Mouse (Mus musculus) heart, postnatal 0 days (tissue): ENCODE data around the gene Nadk2. TPM values are rescaled to one million over a fixed set of nuclear protein-coding genes. Genes with fewer than 3 reads are reported as not detected.

Source experiments
- ATAC-seq: fragments of 200-750 bp; cut with Nextera tagmentation; 2 replicates; pipeline ENCODE4 v1.8.0; 2017; ENCODE audit warnings: low read depth, moderate number of reproducible peaks, moderate library complexity; ENCODE audit not compliant: insufficient read depth
- DNase-seq: peaks from one replicate; pipeline ENCODE4 v3.0.0-alpha.2; 2016; ENCODE audit warnings: low spot score
- H3K27ac ChIP-seq: fragments of 300-500 bp; sonication (generic); 2 replicates; pipeline ENCODE4 v1.5.1; 2014; ENCODE audit warnings: low read depth, mild to moderate bottlenecking
- H3K27me3 ChIP-seq: fragments of 300-500 bp; sonication (generic); 2 replicates; pipeline ENCODE4 v1.6.1; 2014; ENCODE audit warnings: low read length, mixed read lengths; ENCODE audit not compliant: control insufficient read depth, insufficient read depth
- H3K36me3 ChIP-seq: fragments of 300-500 bp; sonication (generic); replicated peaks from 2 replicates; pipeline ENCODE4 v1.6.1; 2014; ENCODE audit warnings: low read length, mixed read lengths; ENCODE audit not compliant: control insufficient read depth, insufficient read depth
- H3K4me1 ChIP-seq: fragments of 300-500 bp; sonication (generic); 2 replicates; pipeline ENCODE4 v1.6.1; 2014; ENCODE audit warnings: antibody characterized with exemption; ENCODE audit not compliant: control insufficient read depth, insufficient read depth
- H3K4me2 ChIP-seq: fragments of 300-500 bp; sonication (generic); 2 replicates; pipeline ENCODE4 v1.6.1; 2014; ENCODE audit warnings: low read depth, mild to moderate bottlenecking, low read length, moderate library complexity
- H3K4me3 ChIP-seq: fragments of 300-500 bp; sonication (generic); 2 replicates; pipeline ENCODE4 v1.5.1; 2014; ENCODE audit warnings: low read depth, low read length
- H3K9ac ChIP-seq: fragments of 300-500 bp; sonication (generic); replicated peaks from 2 replicates; pipeline ENCODE4 v1.6.1; 2014; ENCODE audit warnings: low read depth, low read length, mixed read lengths
- H3K9me3 ChIP-seq: fragments of 300-500 bp; sonication (generic); replicated peaks from 2 replicates; pipeline ENCODE4 v1.6.1; 2016; ENCODE audit warnings: low read length; ENCODE audit not compliant: control insufficient read depth
- CTCF ChIP-seq: IDR thresholded peaks from 2 replicates; pipeline ENCODE4 v1.5.1; 2016; ENCODE audit warnings: antibody characterized with exemption, control low read depth, low read depth
- EP300 ChIP-seq: IDR thresholded peaks from 2 replicates; pipeline ENCODE4 v1.6.1; 2016; ENCODE audit warnings: antibody characterized with exemption, low read depth
- WGBS: fragments of 180-500 bp; shearing (Covaris S2); extraction: QIAGEN DNeasy Blood & Tissue Kit; methylation state at CpG from one replicate; pipeline ENCODE4 v1.1.7; 2014; 5-methylcytosine and 5-hydroxymethylcytosine counted together
- polyA plus RNA-seq: library from polyadenylated mRNA; unstranded; fragments of >200 nt; fragmentation: Nextera tagmentation; extraction: Ambion mirVana; gene quantifications from 2 replicates; pipeline ENCODE4 v1.2.1, GENCODE M21; 2015
- total RNA-seq: library from RNA; depleted of rRNA; stranded (reverse); fragments of >200 nt; gene quantifications from 2 replicates; pipeline ENCODE4 v1.2.3, GENCODE M21; 2014; ENCODE audit warnings: low replicate concordance

The Nadk2 gene
- total and polyA plus RNA-seq, 2 experiments from 2014 or later: 33.8 to 41.6 TPM

- H3K36me3 ChIP-seq: peaks cover 42% of the 10 kb centered on the region
- peak overlapping the region; percentile 22; the same call in 1 of the 2 replicates for H3K4me2 ChIP-seq
- no peak overlapping the region for H3K4me3 ChIP-seq
- H3K27ac ChIP-seq: no peak overlapping the region
- no peaks in the 10 kb centered on the region for H3K27me3 ChIP-seq
- H3K9ac ChIP-seq: no peak overlapping the region
- no peaks in the 10 kb centered on the region for H3K9me3 ChIP-seq
- ATAC-seq: peak; percentile 75
- H3K4me1 ChIP-seq: no peaks in the 10 kb centered on the region; the same call in none of the 2 replicates
- WGBS: 13% methylated on average over 13 of the region's 13 CpGs
- no peak for DNase-seq
- TF ChIP-seq EP300: no peak
- no peak for TF ChIP-seq CTCF
Measured at GRCm38 (mm10) chr15:9094366-9094750, 23.3 kb downstream of the Nadk2 start.

GRCm38 (mm10) chr15:9096865-9097264 lies 25.8 kb downstream of the Nadk2 start:
- no peaks in the 10 kb centered on the region for H3K9me3 ChIP-seq
- H3K27ac ChIP-seq: no peak overlapping the region
- ATAC-seq (no peak), DNase-seq (no peak)
- TF ChIP-seq EP300 (no peak), CTCF (no peak)
- no peaks in the 10 kb centered on the region for H3K27me3 ChIP-seq
- no peak overlapping the region for H3K9ac ChIP-seq
- no peak overlapping the region for H3K4me3 ChIP-seq
- peaks cover 58% of the 10 kb centered on the region for H3K36me3 ChIP-seq
- no peak overlapping the region for H3K4me2 ChIP-seq
- H3K4me1 ChIP-seq: no peaks in the 10 kb centered on the region; the same call in none of the 2 replicates
- 46% methylated on average over 4 of the region's 4 CpGs for WGBS

GRCm38 (mm10) chr15:9100446-9101077 lies 29.5 kb downstream of the Nadk2 start:
- no peak overlapping the region for H3K9ac ChIP-seq
- H3K27ac ChIP-seq: no peak overlapping the region
- no peaks in the 10 kb centered on the region; the same call in 1 of the 2 replicates for H3K4me1 ChIP-seq
- no peak overlapping the region for H3K4me3 ChIP-seq
- ATAC-seq (no peak), DNase-seq (no peak)
- H3K9me3 ChIP-seq: no peaks in the 10 kb centered on the region
- TF ChIP-seq CTCF: no peak
- TF ChIP-seq EP300: no peak
- H3K4me2 ChIP-seq: no peak overlapping the region
- H3K27me3 ChIP-seq: no peaks in the 10 kb centered on the region
- peaks cover 75% of the 10 kb centered on the region for H3K36me3 ChIP-seq
- WGBS: 94% methylated on average over 10 of the region's 10 CpGs

GRCm38 (mm10) chr15:9106303-9107074 lies 35.4 kb downstream of the Nadk2 start:
- no peak overlapping the region for H3K27ac ChIP-seq
- no peaks in the 10 kb centered on the region for H3K4me1 ChIP-seq
- no peak for ATAC-seq
- no peaks in the 10 kb centered on the region for H3K27me3 ChIP-seq
- no peak for TF ChIP-seq CTCF
- no peak for TF ChIP-seq EP300
- H3K36me3 ChIP-seq: peaks cover 68% of the 10 kb centered on the region
- no peaks in the 10 kb centered on the region for H3K9me3 ChIP-seq
- H3K4me2 ChIP-seq: no peak overlapping the region
- DNase-seq: no peak
- no peak overlapping the region for H3K4me3 ChIP-seq
- H3K9ac ChIP-seq: no peak overlapping the region
- 80% methylated on average over 13 of the region's 13 CpGs for WGBS

- TF ChIP-seq EP300: no peak
- no peak for TF ChIP-seq CTCF
- H3K27ac ChIP-seq: no peak overlapping the region
- DNase-seq (no peak), ATAC-seq (no peak)
- no peaks in the 10 kb centered on the region for H3K27me3 ChIP-seq
- no peaks in the 10 kb centered on the region for H3K4me1 ChIP-seq
- H3K9me3 ChIP-seq: no peaks in the 10 kb centered on the region
- 80% methylated on average over 6 of the region's 6 CpGs for WGBS
- no peak overlapping the region for H3K9ac ChIP-seq
- H3K4me2 ChIP-seq: no peak overlapping the region
- H3K4me3 ChIP-seq: no peak overlapping the region
- peaks cover 66% of the 10 kb centered on the region for H3K36me3 ChIP-seq
Measured at GRCm38 (mm10) chr15:9110526-9111347, 39.7 kb downstream of the Nadk2 start.
